Mouse (Mus musculus) kidney, adult 2 months (tissue): Measurements from ENCODE around the gene Zfp536. TPM values are rescaled to one million over a fixed set of nuclear protein-coding genes. Genes with fewer than 3 reads are reported as not detected.

ENCODE experiments used
- DNase-seq: peaks from one replicate; pipeline ENCODE4 v3.0.0; 2021
- H3K27ac ChIP-seq: fragments of 200-500 bp; 2 replicates; pipeline ENCODE4 v1.5.1; 2012; ENCODE audit warnings: low read depth, low read length, control low read depth, inconsistent platforms; ENCODE audit not compliant: insufficient read depth
- H3K27me3 ChIP-seq: fragments of 200-500 bp; replicated peaks from 2 replicates; pipeline ENCODE4 v1.6.1; 2012; ENCODE audit warnings: mild to moderate bottlenecking, moderate library complexity, low read length, inconsistent platforms; ENCODE audit not compliant: control insufficient read depth, insufficient read depth
- H3K36me3 ChIP-seq: fragments of 200-500 bp; 2 replicates; pipeline ENCODE4 v1.6.1; 2012; ENCODE audit warnings: mild to moderate bottlenecking, moderate library complexity, low read length, inconsistent platforms; ENCODE audit not compliant: control insufficient read depth, insufficient read depth
- H3K4me1 ChIP-seq: fragments of 200-500 bp; 2 replicates; pipeline ENCODE4 v1.6.1; 2011; ENCODE audit warnings: low read length; ENCODE audit not compliant: control insufficient read depth, insufficient read depth
- H3K4me3 ChIP-seq: fragments of 200-500 bp; 2 replicates; pipeline ENCODE4 v1.5.1; 2011; ENCODE audit warnings: mild to moderate bottlenecking, low read depth, low read length, control low read depth; ENCODE audit not compliant: insufficient read depth
- CTCF ChIP-seq: fragments of 200-500 bp; conservative IDR thresholded peaks from 2 replicates; pipeline ENCODE4 v1.5.1; 2011; ENCODE audit warnings: low read depth, mild to moderate bottlenecking, control low read depth, low read length, moderate library complexity, mixed read lengths; ENCODE audit not compliant: insufficient read depth, insufficient read length
- POLR2A ChIP-seq: fragments of 200-500 bp; IDR thresholded peaks from one replicate; pipeline ENCODE4 v1.6.1; 2011; ENCODE audit warnings: low read depth, low read length, control low read depth
- WGBS: fragments of 180-500 bp; shearing (Covaris S2); methylation state at CpG from one replicate; pipeline ENCODE4 v1.1.7; 2018; 5-methylcytosine and 5-hydroxymethylcytosine counted together
- polyA plus RNA-seq: library from polyadenylated mRNA; depleted of rRNA; stranded (reverse); fragments of >200 nt; gene quantifications from 2 replicates; pipeline ENCODE4 v1.2.3, GENCODE M21; 2012

Gene Zfp536
- polyA plus RNA-seq, 1 experiment: 0.11 TPM

GRCm38 (mm10) chr7:37552384-37552783, 221.1 kb downstream of the Zfp536 start:
- no peak for DNase-seq
- TF ChIP-seq CTCF (no peak), POLR2A (no peak)
- Histone ChIP-seq H3K4me1 (no peaks in the 10 kb centered on the region), H3K4me3 (no peak overlapping the region), H3K27ac (no peak overlapping the region), H3K27me3 (no peaks in the 10 kb centered on the region), H3K36me3 (no peaks in the 10 kb centered on the region)
- 58% methylated on average over 3 of the region's 3 CpGs for WGBS

- H3K36me3 ChIP-seq: no peaks in the 10 kb centered on the region
- H3K4me3 ChIP-seq: no peak overlapping the region
- TF ChIP-seq CTCF (no peak), POLR2A (no peak)
- WGBS: 66% methylated on average over 15 of the region's 15 CpGs
- no peak for DNase-seq
- H3K27me3 ChIP-seq: no peaks in the 10 kb centered on the region
- no peak overlapping the region for H3K27ac ChIP-seq
- H3K4me1 ChIP-seq: no peaks in the 10 kb centered on the region
Measured at GRCm38 (mm10) chr7:37548805-37549204, 224.6 kb downstream of the Zfp536 start.

GRCm38 (mm10) chr7:37544011-37544410, 229.4 kb downstream of the Zfp536 start:
- Histone ChIP-seq H3K27me3 (no peaks in the 10 kb centered on the region), H3K27ac (no peak overlapping the region), H3K4me3 (no peak overlapping the region), H3K36me3 (no peaks in the 10 kb centered on the region), H3K4me1 (no peaks in the 10 kb centered on the region)
- WGBS: 33% methylated on average over 6 of the region's 6 CpGs
- no peak for TF ChIP-seq CTCF
- no peak for TF ChIP-seq POLR2A
- DNase-seq: no peak

GRCm38 (mm10) chr7:37542951-37543350, 230.5 kb downstream of the Zfp536 start:
- Histone ChIP-seq H3K4me1 (no peaks in the 10 kb centered on the region), H3K36me3 (no peaks in the 10 kb centered on the region), H3K4me3 (no peak overlapping the region), H3K27ac (no peak overlapping the region), H3K27me3 (no peaks in the 10 kb centered on the region)
- 65% methylated on average over 7 of the region's 7 CpGs for WGBS
- no peak for TF ChIP-seq POLR2A
- no peak for TF ChIP-seq CTCF
- DNase-seq: no peak

- H3K36me3 ChIP-seq: no peaks in the 10 kb centered on the region
- H3K27me3 ChIP-seq: no peaks in the 10 kb centered on the region
- DNase-seq: no peak
- 88% methylated on average over 2 of the region's 2 CpGs for WGBS
- no peak for TF ChIP-seq CTCF
- TF ChIP-seq POLR2A: no peak
- H3K27ac ChIP-seq: no peak overlapping the region
- H3K4me3 ChIP-seq: no peak overlapping the region
- H3K4me1 ChIP-seq: no peaks in the 10 kb centered on the region
Measured at GRCm38 (mm10) chr7:37531166-37531565, 242.3 kb downstream of the Zfp536 start.

- Histone ChIP-seq H3K4me3 (no peak overlapping the region), H3K27me3 (no peaks in the 10 kb centered on the region), H3K4me1 (no peaks in the 10 kb centered on the region), H3K27ac (no peak overlapping the region), H3K36me3 (no peaks in the 10 kb centered on the region)
- DNase-seq: no peak
- TF ChIP-seq POLR2A (no peak), CTCF (no peak)
- WGBS: 88% methylated on average over 9 of the region's 9 CpGs
Measured at GRCm38 (mm10) chr7:37528311-37528710, 245.1 kb downstream of the Zfp536 start.

- TF ChIP-seq CTCF: no peak
- TF ChIP-seq POLR2A: no peak
- no peaks in the 10 kb centered on the region for H3K4me1 ChIP-seq
- no peaks in the 10 kb centered on the region for H3K27me3 ChIP-seq
- no peak for DNase-seq
- no peak overlapping the region for H3K27ac ChIP-seq
- 59% methylated on average over 2 of the region's 2 CpGs for WGBS
- no peaks in the 10 kb centered on the region for H3K36me3 ChIP-seq
- no peak overlapping the region for H3K4me3 ChIP-seq
Measured at GRCm38 (mm10) chr7:37527890-37528289, 245.6 kb downstream of the Zfp536 start.

- DNase-seq: no peak
- TF ChIP-seq POLR2A: no peak
- no peak for TF ChIP-seq CTCF
- Histone ChIP-seq H3K4me1 (no peaks in the 10 kb centered on the region), H3K4me3 (no peak overlapping the region), H3K36me3 (no peaks in the 10 kb centered on the region), H3K27ac (no peak overlapping the region), H3K27me3 (no peaks in the 10 kb centered on the region)
- 68% methylated on average over 2 of the region's 2 CpGs for WGBS
Measured at GRCm38 (mm10) chr7:37521407-37521806, 252.0 kb downstream of the Zfp536 start.
